Mouse (Mus musculus) embryo, embryonic 10.5 days (tissue): ENCODE results near the gene Ralgps1.
"Not testable (repeated sequence)": the region's sequence is repeated elsewhere in the genome, so short reads cannot be mapped to it uniquely, and the experiment has no call there.

Experiments
- DNase-seq: peaks from one replicate; pipeline ENCODE4 v3.0.0-alpha.2; 2015; ENCODE audit warnings: low spot score

The Ralgps1 gene

GRCm38 (mm10) chr2:33361139-33361716, 10.1 kb downstream of the Ralgps1 start:
- no peak for DNase-seq

- DNase-seq = no peak
Measured at GRCm38 (mm10) chr2:33360564-33360963, 10.7 kb downstream of the Ralgps1 start.

- no peak for DNase-seq
Measured at GRCm38 (mm10) chr2:33359184-33359583, 12.1 kb downstream of the Ralgps1 start.

GRCm38 (mm10) chr2:33357250-33357838, 13.9 kb downstream of the Ralgps1 start:
- DNase-seq = no peak

- no peak for DNase-seq
Measured at GRCm38 (mm10) chr2:33355558-33355957, 15.7 kb downstream of the Ralgps1 start.

- DNase-seq = no peak
Measured at GRCm38 (mm10) chr2:33353432-33353831, 17.9 kb downstream of the Ralgps1 start.

- DNase-seq = no peak
Measured at GRCm38 (mm10) chr2:33351449-33351848, 19.8 kb downstream of the Ralgps1 start.

- DNase-seq = no peak
Measured at GRCm38 (mm10) chr2:33350921-33351320, 20.4 kb downstream of the Ralgps1 start.

- no peak for DNase-seq
Measured at GRCm38 (mm10) chr2:33349581-33349980, 21.7 kb downstream of the Ralgps1 start.

- peak; percentile 89 for DNase-seq
Measured at GRCm38 (mm10) chr2:33349081-33349480, 22.2 kb downstream of the Ralgps1 start.

GRCm38 (mm10) chr2:33348260-33348659, 23.0 kb downstream of the Ralgps1 start:
- DNase-seq = no peak

- peak; percentile 52 for DNase-seq
Measured at GRCm38 (mm10) chr2:33347607-33348006, 23.7 kb downstream of the Ralgps1 start.

- no peak for DNase-seq
Measured at GRCm38 (mm10) chr2:33346749-33347148, 24.5 kb downstream of the Ralgps1 start.

GRCm38 (mm10) chr2:33345956-33346355, 25.3 kb downstream of the Ralgps1 start:
- no peak for DNase-seq

- DNase-seq = no peak
Measured at GRCm38 (mm10) chr2:33345475-33345874, 25.8 kb downstream of the Ralgps1 start.

- DNase-seq = no peak
Measured at GRCm38 (mm10) chr2:33343413-33343812, 27.9 kb downstream of the Ralgps1 start.

- DNase-seq = no peak
Measured at GRCm38 (mm10) chr2:33342148-33342547, 29.1 kb downstream of the Ralgps1 start.

GRCm38 (mm10) chr2:33335789-33336188, 35.5 kb downstream of the Ralgps1 start:
- DNase-seq = no peak

GRCm38 (mm10) chr2:33329622-33330021, 41.7 kb downstream of the Ralgps1 start:
- DNase-seq = no peak

- peak; percentile 62 for DNase-seq
Measured at GRCm38 (mm10) chr2:33328941-33329340, 42.3 kb downstream of the Ralgps1 start.

GRCm38 (mm10) chr2:33325359-33325758, 45.9 kb downstream of the Ralgps1 start:
- no peak for DNase-seq

- no peak for DNase-seq
Measured at GRCm38 (mm10) chr2:33323799-33324595, 47.3 kb downstream of the Ralgps1 start.

- DNase-seq = not testable (repeated sequence)
Measured at GRCm38 (mm10) chr2:33323043-33323625, 48.2 kb downstream of the Ralgps1 start.
